Mouse (Mus musculus): Measurements from ENCODE around the gene Galns. TPM values are rescaled to one million over a fixed set of nuclear protein-coding genes. Genes with fewer than 3 reads are reported as not detected.
A peak's percentile ranks its signal among the peaks of the same experiment; 100 is the strongest.

Gene Galns
- polyA plus RNA-seq, 1 experiment: 40.6 TPM

DNA sequence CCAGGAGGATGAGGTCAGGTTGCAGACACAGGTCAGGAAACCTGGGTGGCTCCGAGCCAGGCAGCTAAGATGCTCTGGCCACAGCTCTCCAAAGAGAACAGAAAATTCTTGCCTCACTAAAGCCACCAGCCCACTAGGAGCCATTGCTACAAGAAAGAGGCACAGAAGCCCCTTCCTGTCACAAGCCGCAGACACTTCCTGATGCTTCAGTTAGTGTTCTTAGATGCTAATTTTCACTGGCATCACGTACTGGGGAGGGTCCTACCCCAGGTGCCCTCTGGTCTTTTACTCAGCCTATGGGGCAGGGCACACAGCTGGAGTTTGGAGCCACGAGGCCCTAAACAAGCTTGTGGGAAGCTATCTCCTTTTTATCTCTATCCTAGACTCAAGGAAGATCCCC, 15.2 kb downstream of the Galns start:
- peak overlapping the region; percentile 35 for H3K4me3 ChIP-seq (replicated peaks; ENCODE audit: control insufficient read depth, low read depth, low read length)
- H3K27ac ChIP-seq (ENCODE audit: control insufficient read depth, insufficient read depth, low read depth, low read length, poor library complexity): peak overlapping the region; percentile 83
- 18% methylated on average over 4 of the region's 4 CpGs for WGBS
- TF ChIP-seq CTCF (IDR thresholded peaks at IDR 0.05; ENCODE audit: control insufficient read depth, insufficient read depth, low read length): no peak
- no peak for TF ChIP-seq POLR2A (IDR thresholded peaks at IDR 0.05; ENCODE audit: borderline replicate concordance, control insufficient read depth, low read depth, low read length)
- peaks cover 18% of the 10 kb centered on the region for H3K4me1 ChIP-seq (ENCODE audit: control insufficient read depth, insufficient read depth, low read length)

DNA sequence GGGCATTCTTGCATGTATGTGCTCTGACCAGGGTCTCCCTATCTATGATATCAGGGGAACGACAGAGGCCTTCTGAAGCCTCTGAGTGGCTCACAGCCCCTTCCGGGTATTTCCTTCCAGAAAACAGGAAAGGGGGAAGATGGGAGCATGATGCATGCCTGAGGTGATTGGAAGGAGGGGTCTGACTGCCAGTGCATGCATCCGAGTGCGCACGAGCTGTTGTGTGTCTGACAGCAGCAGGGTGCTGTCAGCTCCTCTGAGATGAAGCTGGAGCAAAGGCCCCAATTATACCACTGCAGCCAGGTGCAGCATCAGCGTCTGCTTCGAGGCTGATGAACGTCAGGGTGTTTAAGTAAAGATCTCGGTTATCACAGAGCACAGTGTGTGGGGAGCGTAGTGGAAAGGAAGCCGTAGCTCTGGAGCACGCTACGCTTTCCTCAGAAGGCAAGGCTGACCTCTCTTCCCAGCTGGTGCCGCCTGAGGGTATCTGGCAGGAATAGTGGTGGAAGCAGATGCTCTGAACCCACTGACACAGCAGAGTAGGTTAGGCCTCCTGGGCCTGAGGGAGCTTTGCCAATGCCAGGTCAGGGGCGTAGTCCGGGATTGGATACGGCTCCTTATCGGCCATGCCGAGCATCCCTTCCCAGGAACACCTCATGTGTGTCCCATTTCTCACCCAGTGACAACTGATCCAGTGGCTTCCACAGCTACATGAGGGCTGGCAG, 17.3 kb downstream of the Galns start:
- peak overlapping the region; percentile 16 for H3K4me3 ChIP-seq (replicated peaks; ENCODE audit: control insufficient read depth, low read depth, low read length)
- TF ChIP-seq CTCF (IDR thresholded peaks at IDR 0.05; ENCODE audit: control insufficient read depth, insufficient read depth, low read length): no peak
- WGBS: 75% methylated on average over 19 of the region's 19 CpGs
- peaks cover 18% of the 10 kb centered on the region for H3K4me1 ChIP-seq (ENCODE audit: control insufficient read depth, insufficient read depth, low read length)
- peak overlapping the region; percentile 83 for H3K27ac ChIP-seq (ENCODE audit: control insufficient read depth, insufficient read depth, low read depth, low read length, poor library complexity)

DNA sequence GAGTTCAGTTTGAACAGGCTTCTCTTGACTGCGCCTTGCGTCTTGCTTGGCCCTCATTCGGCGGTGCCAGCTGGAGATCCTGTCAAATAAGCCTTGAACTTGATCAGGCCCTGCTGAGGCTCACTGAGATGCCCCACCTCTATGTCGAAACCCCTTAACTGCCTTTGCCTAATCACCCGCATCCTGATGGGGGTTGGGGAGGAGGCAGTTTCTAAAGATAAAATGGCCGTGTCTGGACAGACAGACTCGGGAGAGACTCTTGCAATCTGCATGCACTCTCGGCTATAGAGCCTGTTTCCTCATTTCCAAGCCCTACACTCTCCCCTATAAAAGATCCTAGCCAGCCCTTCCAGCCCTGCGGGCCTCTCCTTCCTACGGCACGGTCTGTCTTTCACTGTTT, 18.0 kb downstream of the Galns start:
- H3K4me1 ChIP-seq (ENCODE audit: control insufficient read depth, insufficient read depth, low read length): peaks cover 18% of the 10 kb centered on the region
- 0 out of 2 replicates have a peak, but pooled peaks have one; percentile 41 for TF ChIP-seq POLR2A (IDR thresholded peaks at IDR 0.05; ENCODE audit: borderline replicate concordance, control insufficient read depth, low read depth, low read length)
- no peak for TF ChIP-seq CTCF (IDR thresholded peaks at IDR 0.05; ENCODE audit: control insufficient read depth, insufficient read depth, low read length)
- H3K27ac ChIP-seq (ENCODE audit: control insufficient read depth, insufficient read depth, low read depth, low read length, poor library complexity): peak overlapping the region; percentile 83
- WGBS: 40% methylated on average over 12 of the region's 12 CpGs
- H3K4me3 ChIP-seq (replicated peaks; ENCODE audit: control insufficient read depth, low read depth, low read length): peak overlapping the region; percentile 2

DNA sequence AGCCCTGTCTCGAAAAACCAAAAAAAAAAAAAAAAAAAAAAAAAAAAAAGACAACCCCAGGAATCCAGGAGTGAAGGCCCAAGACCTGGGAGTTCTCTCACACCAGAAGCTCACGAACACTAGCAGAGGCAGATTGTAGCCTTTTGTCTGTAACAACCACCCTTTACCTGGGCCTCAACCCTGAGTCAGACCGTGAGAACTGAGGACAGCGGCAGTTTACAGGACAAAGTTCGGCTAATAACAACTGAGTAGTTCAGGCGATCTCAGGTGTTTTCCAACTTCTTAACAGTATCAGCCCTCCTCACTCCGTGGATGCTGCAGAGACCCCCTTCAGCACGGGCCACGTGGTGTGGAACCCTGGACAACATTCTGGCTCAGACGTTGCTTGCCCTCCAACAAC, 24.5 kb downstream of the Galns start:
- Histone ChIP-seq H3K4me3 (replicated peaks; ENCODE audit: control insufficient read depth, low read depth, low read length) (no peak overlapping the region), H3K27ac (ENCODE audit: control insufficient read depth, insufficient read depth, low read depth, low read length, poor library complexity) (no peak overlapping the region), H3K4me1 (ENCODE audit: control insufficient read depth, insufficient read depth, low read length) (no peaks in the 10 kb centered on the region; the same call in 1 of the 2 replicates)
- TF ChIP-seq CTCF (IDR thresholded peaks at IDR 0.05; ENCODE audit: control insufficient read depth, insufficient read depth, low read length): no peak
- TF ChIP-seq POLR2A (IDR thresholded peaks at IDR 0.05; ENCODE audit: borderline replicate concordance, control insufficient read depth, low read depth, low read length): no peak
- 82% methylated on average over 10 of the region's 10 CpGs for WGBS

DNA sequence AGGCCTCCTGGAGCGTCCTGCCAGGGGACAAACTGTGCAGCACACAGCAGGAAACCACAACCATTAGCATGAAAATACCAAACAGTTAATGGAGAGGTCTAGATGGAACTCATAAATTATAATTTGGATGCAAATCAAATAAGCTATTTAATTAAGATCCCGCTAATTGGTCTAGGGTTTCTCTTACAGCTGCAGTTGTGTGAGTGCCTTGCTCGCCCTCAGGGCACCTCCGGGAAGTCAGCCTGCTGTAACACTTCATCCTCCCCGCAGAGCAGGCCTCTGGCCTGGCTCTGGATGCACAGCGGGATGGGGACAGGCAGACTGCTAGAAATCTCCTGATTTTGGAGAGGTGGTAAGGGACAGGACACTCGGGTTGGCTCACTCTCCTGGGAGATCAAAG, 25.1 kb downstream of the Galns start:
- Histone ChIP-seq H3K4me1 (ENCODE audit: control insufficient read depth, insufficient read depth, low read length) (no peaks in the 10 kb centered on the region; the same call in 1 of the 2 replicates), H3K27ac (ENCODE audit: control insufficient read depth, insufficient read depth, low read depth, low read length, poor library complexity) (no peak overlapping the region), H3K4me3 (replicated peaks; ENCODE audit: control insufficient read depth, low read depth, low read length) (no peak overlapping the region)
- 75% methylated on average over 7 of the region's 7 CpGs for WGBS
- TF ChIP-seq POLR2A (IDR thresholded peaks at IDR 0.05; ENCODE audit: borderline replicate concordance, control insufficient read depth, low read depth, low read length): no peak
- TF ChIP-seq CTCF (IDR thresholded peaks at IDR 0.05; ENCODE audit: control insufficient read depth, insufficient read depth, low read length): no peak

DNA sequence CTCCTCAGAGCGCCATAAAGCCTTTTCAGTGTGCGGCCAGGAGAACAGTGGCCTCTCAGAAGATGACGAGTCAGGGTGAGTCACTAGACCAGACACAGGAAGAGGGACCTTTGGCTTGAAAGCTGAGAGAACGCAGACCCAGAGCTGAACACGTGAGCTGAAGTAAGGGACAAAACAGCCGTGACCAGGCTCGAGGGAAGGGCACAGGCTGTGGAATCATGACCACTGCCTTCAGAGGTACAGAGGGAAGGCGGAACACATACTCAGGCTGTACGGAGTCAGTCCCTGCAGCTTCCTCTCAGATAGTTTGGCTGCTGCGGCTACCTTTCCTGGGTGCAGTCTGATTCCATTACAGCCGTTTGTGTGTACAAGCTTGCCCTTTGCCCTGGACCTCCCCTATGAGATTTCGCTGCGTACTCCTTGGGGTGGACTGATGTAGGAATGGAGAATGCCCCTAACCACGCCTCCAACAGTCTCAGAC, 25.8 kb downstream of the Galns start:
- TF ChIP-seq POLR2A (IDR thresholded peaks at IDR 0.05; ENCODE audit: borderline replicate concordance, control insufficient read depth, low read depth, low read length): no peak
- Histone ChIP-seq H3K4me1 (ENCODE audit: control insufficient read depth, insufficient read depth, low read length) (no peaks in the 10 kb centered on the region; the same call in 1 of the 2 replicates), H3K27ac (ENCODE audit: control insufficient read depth, insufficient read depth, low read depth, low read length, poor library complexity) (no peak overlapping the region), H3K4me3 (replicated peaks; ENCODE audit: control insufficient read depth, low read depth, low read length) (no peak overlapping the region)
- WGBS: 63% methylated on average over 14 of the region's 14 CpGs

DNA sequence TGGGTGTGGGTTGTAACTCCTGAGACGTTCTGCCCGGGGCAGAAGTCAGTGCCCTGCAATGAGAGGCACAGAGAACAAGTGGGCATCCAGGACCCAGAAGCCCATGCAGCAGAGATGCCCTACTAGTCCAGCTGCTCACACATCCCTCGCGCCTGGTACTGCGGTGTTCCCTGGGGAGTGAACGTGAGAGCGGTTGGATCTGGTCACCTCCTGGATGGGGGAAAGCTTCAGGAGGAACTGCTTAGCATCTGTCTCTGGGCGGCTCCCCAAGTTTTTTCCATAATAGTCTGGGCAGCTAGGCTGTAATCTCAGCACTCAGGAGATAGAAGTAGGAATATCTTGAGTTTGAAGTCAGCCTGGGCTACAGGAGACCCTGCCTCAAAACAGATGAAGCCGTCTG, 26.3 kb downstream of the Galns start:
- no peaks in the 10 kb centered on the region; the same call in 1 of the 2 replicates for H3K4me1 ChIP-seq (ENCODE audit: control insufficient read depth, insufficient read depth, low read length)
- WGBS: 84% methylated on average over 9 of the region's 9 CpGs
- TF ChIP-seq CTCF (IDR thresholded peaks at IDR 0.05; ENCODE audit: control insufficient read depth, insufficient read depth, low read length): no peak
- TF ChIP-seq POLR2A (IDR thresholded peaks at IDR 0.05; ENCODE audit: borderline replicate concordance, control insufficient read depth, low read depth, low read length): no peak

DNA sequence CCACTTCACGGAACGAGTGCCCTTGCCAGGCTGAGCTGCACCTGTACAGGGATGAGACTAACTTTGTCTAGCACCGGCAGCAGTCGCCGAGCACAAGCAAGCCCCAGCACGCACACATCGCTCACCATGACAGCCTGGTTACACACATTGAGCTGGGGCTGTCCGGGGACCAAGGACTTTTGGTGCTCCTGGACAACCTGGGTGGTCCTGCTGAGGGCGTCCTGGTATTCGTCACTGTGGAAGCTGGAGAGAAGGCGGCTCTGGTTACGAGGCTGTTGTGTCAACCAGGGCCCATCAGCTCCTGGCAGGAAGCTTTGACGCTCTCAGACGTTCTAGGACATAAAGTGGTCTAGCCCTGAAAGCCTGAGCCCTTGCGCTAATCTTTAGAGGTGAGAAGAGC, 30.3 kb downstream of the Galns start:
- Histone ChIP-seq H3K27ac (ENCODE audit: control insufficient read depth, insufficient read depth, low read depth, low read length, poor library complexity) (no peak overlapping the region), H3K4me1 (ENCODE audit: control insufficient read depth, insufficient read depth, low read length) (no peaks in the 10 kb centered on the region; the same call in 1 of the 2 replicates), H3K4me3 (replicated peaks; ENCODE audit: control insufficient read depth, low read depth, low read length) (no peak overlapping the region)
- TF ChIP-seq POLR2A (IDR thresholded peaks at IDR 0.05; ENCODE audit: borderline replicate concordance, control insufficient read depth, low read depth, low read length) (no peak), CTCF (IDR thresholded peaks at IDR 0.05; ENCODE audit: control insufficient read depth, insufficient read depth, low read length) (no peak)
- WGBS: 89% methylated on average over 15 of the region's 15 CpGs

More for the DNA sequence above, 26.3 kb downstream of the Galns start:
- no peak overlapping the region for H3K4me3 ChIP-seq (replicated peaks; ENCODE audit: control insufficient read depth, low read depth, low read length)
- H3K27ac ChIP-seq (ENCODE audit: control insufficient read depth, insufficient read depth, low read depth, low read length, poor library complexity): no peak overlapping the region
